Mouse (Mus musculus) midbrain, embryonic 16.5 days (tissue): ENCODE results near the gene Sh3d21. TPM values are rescaled to one million over a fixed set of nuclear protein-coding genes. Genes with fewer than 3 reads are reported as not detected.

ENCODE experiments used
- ATAC-seq: fragments of 200-750 bp; cut with Nextera tagmentation; 2 replicates; pipeline ENCODE4 v1.8.0; 2017; ENCODE audit warnings: moderate TSS enrichment
- H3K27ac ChIP-seq: fragments of 300-500 bp; sonication (generic); 2 replicates; pipeline ENCODE4 v1.5.1; 2014; ENCODE audit warnings: mild to moderate bottlenecking, low read length, mixed read lengths
- H3K27me3 ChIP-seq: fragments of 300-500 bp; sonication (generic); 2 replicates; pipeline ENCODE4 v1.6.1; 2014; ENCODE audit warnings: low read depth, low read length, mixed read lengths; ENCODE audit not compliant: control insufficient read depth, insufficient read depth
- H3K36me3 ChIP-seq: fragments of 300-500 bp; sonication (generic); 2 replicates; pipeline ENCODE4 v1.6.1; 2014; ENCODE audit warnings: mild to moderate bottlenecking, low read length, moderate library complexity, mixed read lengths; ENCODE audit not compliant: control insufficient read depth, insufficient read depth
- H3K4me1 ChIP-seq: fragments of 300-500 bp; sonication (generic); 2 replicates; pipeline ENCODE4 v1.6.1; 2014; ENCODE audit warnings: mild to moderate bottlenecking, low read length, mixed read lengths; ENCODE audit not compliant: control insufficient read depth, insufficient read depth
- H3K4me2 ChIP-seq: fragments of 300-500 bp; sonication (generic); 2 replicates; pipeline ENCODE4 v1.6.1; 2014; ENCODE audit warnings: mild to moderate bottlenecking, low read length, mixed read lengths
- H3K4me3 ChIP-seq: fragments of 300-500 bp; sonication (generic); 2 replicates; pipeline ENCODE4 v1.5.1; 2014; ENCODE audit warnings: low read depth, mild to moderate bottlenecking, low read length, moderate library complexity, mixed read lengths
- H3K9ac ChIP-seq: fragments of 300-500 bp; sonication (generic); 2 replicates; pipeline ENCODE4 v1.6.1; 2014; ENCODE audit warnings: low read depth, low read length, mixed read lengths
- H3K9me3 ChIP-seq: fragments of 300-500 bp; sonication (generic); replicated peaks from 2 replicates; pipeline ENCODE4 v1.6.1; 2014; ENCODE audit warnings: mild to moderate bottlenecking, low read length, mixed read lengths; ENCODE audit not compliant: control insufficient read depth, poor library complexity, severe bottlenecking
- WGBS: fragments of 180-500 bp; shearing (Covaris S2); extraction: QIAGEN DNeasy Blood & Tissue Kit; methylation state at CpG from one replicate; pipeline ENCODE4 v1.1.7; 2014; 5-methylcytosine and 5-hydroxymethylcytosine counted together
- polyA plus RNA-seq: library from polyadenylated mRNA; unstranded; fragments of >200 nt; fragmentation: Nextera tagmentation; extraction: Ambion mirVana; gene quantifications from 2 replicates; pipeline ENCODE4 v1.2.1, GENCODE M21; 2015

Gene Sh3d21
- polyA plus RNA-seq, 1 experiment from 2014 or later, result 1.4 TPM

DNA sequence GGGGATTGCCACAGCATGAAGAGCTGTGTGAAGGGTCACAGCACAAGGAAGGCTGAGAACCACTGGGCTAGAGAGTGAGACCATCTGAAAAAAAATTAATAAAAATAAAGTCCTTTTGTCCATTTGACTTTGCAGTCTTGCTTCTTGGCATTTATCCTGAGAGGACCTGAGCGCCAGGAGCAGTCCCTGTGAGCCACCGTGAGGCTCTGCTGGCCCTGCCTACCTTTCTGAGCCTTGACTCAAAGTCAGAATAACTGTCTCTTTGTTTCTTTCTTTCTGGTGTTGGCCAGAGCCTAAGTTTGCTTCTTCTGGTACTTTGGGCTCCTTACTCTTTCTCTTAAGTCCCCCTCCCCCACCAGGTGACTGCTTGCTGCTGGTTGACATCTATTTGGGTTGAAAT lies 42.8 kb downstream of the Sh3d21 start:
- Histone ChIP-seq H3K4me2 (no peak overlapping the region), H3K9ac (no peak overlapping the region), H3K4me3 (no peak overlapping the region), H3K9me3 (0 out of 2 replicates have a peak, but pooled peaks cover 4% of the 10 kb centered on the region), H3K4me1 (peaks cover 2% of the 10 kb centered on the region; the same call in 1 of the 2 replicates), H3K36me3 (peaks cover 16% of the 10 kb centered on the region), H3K27ac (no peak overlapping the region), H3K27me3 (no peaks in the 10 kb centered on the region)
- no peak for ATAC-seq
- WGBS, result 93% methylated on average over 2 of the region's 2 CpGs

DNA sequence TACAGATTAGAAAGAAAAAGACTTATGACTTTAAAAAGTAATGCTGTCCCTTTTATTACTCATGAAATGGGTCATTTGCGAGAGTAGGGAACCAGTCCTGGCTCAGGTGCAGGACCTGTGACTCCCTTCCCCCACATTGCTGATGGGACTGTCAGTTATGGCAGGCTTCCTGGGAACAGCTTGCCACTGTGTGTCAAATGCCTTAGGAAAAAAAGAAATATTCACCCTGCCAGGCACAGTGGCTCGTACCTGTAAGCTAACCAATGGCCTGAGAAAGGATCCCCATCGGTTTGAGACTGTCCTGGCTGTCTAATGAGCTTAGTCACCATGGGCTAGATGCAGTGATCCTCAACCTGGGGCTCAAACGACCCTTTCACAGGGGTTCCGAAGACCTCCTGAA lies 43.2 kb downstream of the Sh3d21 start:
- H3K9ac ChIP-seq, result no peak overlapping the region
- no peak for ATAC-seq
- H3K36me3 ChIP-seq, result peaks cover 13% of the 10 kb centered on the region
- H3K4me1 ChIP-seq, result peaks cover 2% of the 10 kb centered on the region; the same call in 1 of the 2 replicates
- H3K9me3 ChIP-seq, result 0 out of 2 replicates have a peak, but pooled peaks cover 4% of the 10 kb centered on the region
- H3K27me3 ChIP-seq, result no peaks in the 10 kb centered on the region
- H3K27ac ChIP-seq, result no peak overlapping the region
- H3K4me2 ChIP-seq, result no peak overlapping the region
- 92% methylated on average over 5 of the region's 5 CpGs for WGBS
- H3K4me3 ChIP-seq, result no peak overlapping the region

DNA sequence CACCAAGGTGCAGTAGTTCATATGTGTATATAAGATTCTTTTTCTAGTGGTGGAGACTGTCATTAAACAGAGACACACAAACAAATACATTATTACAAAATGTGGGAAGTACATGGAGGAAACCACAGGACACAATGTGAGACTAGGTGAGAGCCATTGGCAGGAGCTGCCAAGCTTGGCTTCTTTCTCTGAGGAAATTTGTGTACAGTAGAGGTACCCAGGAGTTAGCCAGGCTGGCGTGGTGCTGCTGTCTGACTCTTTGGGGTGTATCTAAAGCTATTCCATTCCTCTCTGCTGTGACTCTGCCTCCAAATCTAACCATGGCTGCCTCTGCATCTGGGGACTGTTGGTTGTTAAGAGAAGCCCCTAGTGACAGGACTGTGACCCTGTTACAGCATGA lies 44.2 kb downstream of the Sh3d21 start:
- Histone ChIP-seq H3K36me3 (peaks cover 7% of the 10 kb centered on the region; the same call in 1 of the 2 replicates), H3K9me3 (0 out of 2 replicates have a peak, but pooled peaks cover 4% of the 10 kb centered on the region), H3K4me1 (peaks cover 2% of the 10 kb centered on the region; the same call in 1 of the 2 replicates), H3K4me2 (no peak overlapping the region), H3K27me3 (no peaks in the 10 kb centered on the region), H3K4me3 (no peak overlapping the region), H3K9ac (no peak overlapping the region), H3K27ac (no peak overlapping the region)
- 88% methylated on average over 1 of the region's 1 CpGs for WGBS
- ATAC-seq, result no peak

GRCm38 (mm10) chr4:126118651-126119050 lies 44.6 kb downstream of the Sh3d21 start:
- H3K4me2 ChIP-seq, result no peak overlapping the region
- no peaks in the 10 kb centered on the region for H3K27me3 ChIP-seq
- H3K4me1 ChIP-seq, result peaks cover 2% of the 10 kb centered on the region; the same call in 1 of the 2 replicates
- no peak overlapping the region for H3K9ac ChIP-seq
- H3K4me3 ChIP-seq, result no peak overlapping the region
- H3K36me3 ChIP-seq, result peaks cover 7% of the 10 kb centered on the region; the same call in 1 of the 2 replicates
- 77% methylated on average over 4 of the region's 4 CpGs for WGBS
- H3K9me3 ChIP-seq, result 0 out of 2 replicates have a peak, but pooled peaks cover 4% of the 10 kb centered on the region
- no peak overlapping the region for H3K27ac ChIP-seq
- no peak for ATAC-seq

DNA sequence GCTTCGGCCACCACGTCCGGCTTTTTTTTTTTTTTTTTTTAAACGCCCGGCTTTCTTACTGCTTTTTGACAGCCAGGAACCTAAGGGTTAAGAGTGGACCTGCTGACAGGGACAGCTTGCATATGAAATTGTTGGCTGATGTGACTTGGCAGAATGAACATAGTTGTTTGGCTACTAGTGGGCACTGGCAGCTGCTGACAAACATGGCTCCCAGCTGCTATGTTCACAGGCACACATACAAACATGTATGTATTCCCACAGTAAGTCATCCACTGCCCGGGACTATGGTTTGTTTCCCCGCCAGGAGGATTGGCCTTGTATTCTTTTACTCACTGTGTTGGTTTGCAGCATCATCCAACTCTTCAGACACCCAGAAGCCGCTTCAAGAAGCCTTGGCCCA lies 46.2 kb downstream of the Sh3d21 start:
- H3K9ac ChIP-seq, result no peak overlapping the region
- peaks cover 7% of the 10 kb centered on the region; the same call in 1 of the 2 replicates for H3K36me3 ChIP-seq
- WGBS, result 81% methylated on average over 8 of the region's 8 CpGs
- peaks cover 2% of the 10 kb centered on the region; the same call in 1 of the 2 replicates for H3K4me1 ChIP-seq
- H3K4me2 ChIP-seq, result no peak overlapping the region
- no peak overlapping the region for H3K4me3 ChIP-seq
- H3K27ac ChIP-seq, result no peak overlapping the region
- no peak for ATAC-seq
- 0 out of 2 replicates have a peak, but pooled peaks cover 4% of the 10 kb centered on the region for H3K9me3 ChIP-seq
- H3K27me3 ChIP-seq, result no peaks in the 10 kb centered on the region

DNA sequence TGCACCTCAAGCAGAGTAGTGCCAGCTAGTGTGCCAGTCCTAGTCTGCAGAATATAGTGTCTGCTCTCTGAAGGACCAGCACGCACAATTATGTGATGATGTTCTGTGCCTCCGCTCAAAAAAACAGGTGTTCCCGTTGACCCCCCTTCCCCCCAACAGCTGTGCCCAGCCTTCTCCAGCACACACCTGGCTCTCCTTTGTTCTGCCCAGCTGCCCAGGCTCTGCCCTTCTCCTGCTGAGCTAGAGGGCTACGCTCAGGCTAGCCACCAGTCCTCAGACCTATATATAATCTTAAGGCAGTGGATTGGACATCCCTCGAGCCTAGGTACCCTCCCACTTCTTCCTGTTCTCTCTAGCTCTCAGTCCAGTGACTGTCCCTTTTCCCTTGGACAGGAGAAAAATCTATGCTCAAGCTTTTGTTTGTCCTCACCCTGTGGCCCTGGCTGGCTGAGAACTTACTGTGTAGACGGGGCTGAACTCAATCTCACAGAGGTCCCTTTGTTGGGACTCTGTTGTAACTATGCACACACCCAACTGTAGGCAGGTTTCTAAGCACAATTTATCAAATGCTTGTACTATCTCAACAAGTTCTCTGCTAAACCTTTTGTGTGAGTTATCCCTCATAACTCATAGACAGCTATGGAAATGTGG lies 47.3 kb downstream of the Sh3d21 start:
- no peak overlapping the region for H3K4me2 ChIP-seq
- 78% methylated on average over 6 of the region's 6 CpGs for WGBS
- no peak overlapping the region for H3K27ac ChIP-seq
- H3K9ac ChIP-seq, result no peak overlapping the region
- no peak overlapping the region for H3K4me3 ChIP-seq
- H3K9me3 ChIP-seq, result no peaks in the 10 kb centered on the region
- peaks cover 6% of the 10 kb centered on the region for H3K4me1 ChIP-seq
- peaks cover 4% of the 10 kb centered on the region; the same call in 1 of the 2 replicates for H3K36me3 ChIP-seq
- no peaks in the 10 kb centered on the region for H3K27me3 ChIP-seq
- no peak for ATAC-seq

- H3K4me1 ChIP-seq, result peaks cover 12% of the 10 kb centered on the region
- no peak overlapping the region for H3K27ac ChIP-seq
- no peaks in the 10 kb centered on the region for H3K27me3 ChIP-seq
- no peak overlapping the region for H3K4me3 ChIP-seq
- ATAC-seq, result no peak
- H3K9me3 ChIP-seq, result no peaks in the 10 kb centered on the region
- no peaks in the 10 kb centered on the region for H3K36me3 ChIP-seq
- no peak overlapping the region for H3K9ac ChIP-seq
- whole genome bisulfite sequencing, result 84% methylated on average over 9 of the region's 9 CpGs
- no peak overlapping the region for H3K4me2 ChIP-seq
Measured at GRCm38 (mm10) chr4:126115411-126115810, 47.9 kb downstream of the Sh3d21 start.

- Histone ChIP-seq H3K4me2 (no peak overlapping the region), H3K36me3 (no peaks in the 10 kb centered on the region), H3K4me1 (peaks cover 20% of the 10 kb centered on the region), H3K9ac (no peak overlapping the region), H3K27me3 (no peaks in the 10 kb centered on the region), H3K4me3 (no peak overlapping the region), H3K27ac (no peak overlapping the region), H3K9me3 (no peaks in the 10 kb centered on the region)
- 21% methylated on average over 6 of the region's 6 CpGs for WGBS
- ATAC-seq, result no peak
Measured at GRCm38 (mm10) chr4:126113943-126114342, 49.3 kb downstream of the Sh3d21 start.

GRCm38 (mm10) chr4:126113243-126113642 lies 50.0 kb downstream of the Sh3d21 start:
- H3K27me3 ChIP-seq, result no peaks in the 10 kb centered on the region
- ATAC-seq, result no peak
- no peak overlapping the region for H3K4me2 ChIP-seq
- no peaks in the 10 kb centered on the region for H3K36me3 ChIP-seq
- H3K4me1 ChIP-seq, result peaks cover 25% of the 10 kb centered on the region
- H3K9me3 ChIP-seq, result no peaks in the 10 kb centered on the region
- H3K27ac ChIP-seq, result no peak overlapping the region
- no peak overlapping the region for H3K4me3 ChIP-seq
- 76% methylated on average over 4 of the region's 4 CpGs for WGBS
- H3K9ac ChIP-seq, result no peak overlapping the region
